In the genomic region with DNA sequence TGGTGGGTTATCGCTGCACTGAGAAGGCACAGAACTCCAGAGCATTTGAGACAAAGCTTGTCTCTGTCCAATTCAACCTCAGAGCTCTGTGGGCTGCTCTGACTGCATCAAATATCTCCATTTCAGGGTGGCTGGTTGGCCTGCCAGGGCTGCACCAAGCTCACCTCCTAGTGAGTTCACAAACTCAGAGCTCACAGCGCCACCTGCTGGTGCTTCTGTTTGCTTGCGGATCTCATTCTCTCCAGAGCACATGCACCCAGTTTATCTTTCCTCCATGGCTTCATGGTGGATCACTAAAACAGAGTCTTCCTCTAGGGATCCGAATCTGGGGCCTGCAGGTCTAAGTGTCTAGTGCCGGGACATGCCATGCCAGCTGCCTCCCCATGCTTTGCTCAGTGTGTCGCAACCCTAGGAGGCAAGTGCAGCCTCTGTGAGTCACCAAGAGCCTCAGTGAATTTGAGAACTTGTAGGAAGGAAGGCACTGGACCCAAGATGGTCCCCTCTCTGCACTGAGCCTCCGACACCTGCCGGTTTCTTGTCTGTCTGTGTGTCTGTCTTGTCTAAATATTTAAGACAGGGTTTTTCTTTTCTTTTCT, we compare ENCODE assay signal across 8 mouse cellular contexts. TPM values are rescaled to one million over a fixed set of nuclear protein-coding genes. Genes with fewer than 3 reads are reported as not detected.
DNase-seq lines count a peak whose midpoint lies in the region; ATAC-seq and TF ChIP-seq lines count a peak whose summit lies in the region.

No protein-coding gene starts in this region.

- H3K27ac ChIP-seq in liver, embryonic 12.5 days = no peak overlapping the region
- no peak overlapping the region for H3K27ac ChIP-seq in kidney, embryonic 14.5 days (ENCODE audit: low read depth, low read length)
- H3K27ac ChIP-seq in liver, embryonic 11.5 days (ENCODE audit: low read depth, low read length) = no peak overlapping the region
- H3K27ac ChIP-seq in stomach, postnatal 0 days (replicated peaks) = no peak overlapping the region

- no peaks in the 10 kb centered on the region for H3K4me1 ChIP-seq in liver, embryonic 12.5 days
- no peaks in the 10 kb centered on the region for H3K4me1 ChIP-seq in kidney, embryonic 14.5 days (ENCODE audit: control insufficient read depth, insufficient read depth, low read length)
- no peaks in the 10 kb centered on the region for H3K4me1 ChIP-seq in liver, embryonic 11.5 days (replicated peaks; ENCODE audit: control insufficient read depth, insufficient read depth, low read length)
- no peaks in the 10 kb centered on the region for H3K4me1 ChIP-seq in stomach, postnatal 0 days (replicated peaks; ENCODE audit: control insufficient read depth, insufficient read depth)

- H3K9ac ChIP-seq in liver, embryonic 12.5 days = no peak overlapping the region
- H3K9ac ChIP-seq in kidney, embryonic 14.5 days (ENCODE audit: low read depth, low read length) = no peak overlapping the region
- H3K9ac ChIP-seq in liver, embryonic 11.5 days (ENCODE audit: low read depth, low read length) = no peak overlapping the region
- no peak overlapping the region for H3K9ac ChIP-seq in stomach, postnatal 0 days (ENCODE audit: low read length)

- peaks cover 67% of the 10 kb centered on the region for H3K27me3 ChIP-seq in liver, embryonic 12.5 days (replicated peaks)
- H3K27me3 ChIP-seq in kidney, embryonic 14.5 days (ENCODE audit: control insufficient read depth, insufficient read depth, low read length) = peaks cover 30% of the 10 kb centered on the region
- peaks cover 21% of the 10 kb centered on the region for H3K27me3 ChIP-seq in liver, embryonic 11.5 days (replicated peaks; ENCODE audit: control insufficient read depth, insufficient read depth, low read length)
- no peaks in the 10 kb centered on the region for H3K27me3 ChIP-seq in stomach, postnatal 0 days (ENCODE audit: control insufficient read depth, insufficient read depth, low read length)

- no peak overlapping the region for H3K4me2 ChIP-seq in liver, embryonic 12.5 days
- H3K4me2 ChIP-seq in kidney, embryonic 14.5 days (replicated peaks; ENCODE audit: low read depth, low read length) = no peak overlapping the region
- H3K4me2 ChIP-seq in liver, embryonic 11.5 days = no peak overlapping the region
- H3K4me2 ChIP-seq in stomach, postnatal 0 days (replicated peaks; ENCODE audit: low read depth) = no peak overlapping the region

- no peak for ATAC-seq in liver, embryonic 12.5 days
- ATAC-seq in kidney, embryonic 14.5 days (ENCODE audit: low FRiP score, low TSS enrichment) = peak; percentile 69; the same call in 1 of the 2 replicates
- ATAC-seq in liver, embryonic 11.5 days (replicated peaks; ENCODE audit: low FRiP score) = no peak
- ATAC-seq in stomach, postnatal 0 days (ENCODE audit: low FRiP score, low TSS enrichment) = peak; percentile 70

- 22% methylated on average over 8 of the region's 8 CpGs for WGBS in liver, embryonic 12.5 days (ENCODE audit: insufficient replicate concordance)
- 33% methylated on average over 8 of the region's 8 CpGs for WGBS in kidney, embryonic 14.5 days
- 31% methylated on average over 8 of the region's 8 CpGs for WGBS in liver, embryonic 11.5 days
- 20% methylated on average over 8 of the region's 8 CpGs for WGBS in stomach, postnatal 0 days

- TF ChIP-seq CTCF in stomach, postnatal 0 days (IDR thresholded peaks at IDR 0.05; ENCODE audit: low read depth) = peak; percentile 89

- H3K4me3 ChIP-seq in liver, embryonic 12.5 days = no peak overlapping the region
- H3K4me3 ChIP-seq in kidney, embryonic 14.5 days (ENCODE audit: low read length) = no peak overlapping the region
- no peak overlapping the region for H3K4me3 ChIP-seq in liver, embryonic 11.5 days (ENCODE audit: low read depth, low read length)
- no peak overlapping the region for H3K4me3 ChIP-seq in stomach, postnatal 0 days (ENCODE audit: low read depth, low read length)

- no peaks in the 10 kb centered on the region for H3K9me3 ChIP-seq in liver, embryonic 12.5 days (replicated peaks)
- H3K9me3 ChIP-seq in kidney, embryonic 14.5 days (ENCODE audit: control insufficient read depth, low read length) = no peaks in the 10 kb centered on the region
- H3K9me3 ChIP-seq in liver, embryonic 11.5 days (ENCODE audit: control insufficient read depth, low read length) = no peaks in the 10 kb centered on the region
- no peaks in the 10 kb centered on the region for H3K9me3 ChIP-seq in stomach, postnatal 0 days (ENCODE audit: control insufficient read depth, low read length)

- H3K36me3 ChIP-seq in liver, embryonic 12.5 days = no peaks in the 10 kb centered on the region
- no peaks in the 10 kb centered on the region for H3K36me3 ChIP-seq in kidney, embryonic 14.5 days (ENCODE audit: control insufficient read depth, insufficient read depth, low read length)
- no peaks in the 10 kb centered on the region for H3K36me3 ChIP-seq in liver, embryonic 11.5 days (ENCODE audit: control insufficient read depth, insufficient read depth, low read length)
- no peaks in the 10 kb centered on the region for H3K36me3 ChIP-seq in stomach, postnatal 0 days (ENCODE audit: control insufficient read depth, insufficient read depth, low read length)

- TF ChIP-seq EP300 in stomach, postnatal 0 days (optimal IDR thresholded peaks at IDR 0.05) = no peak

- peak; percentile 76 for DNase-seq in liver
- peak; percentile 88 for DNase-seq in brain, adult 2 months (ENCODE audit: low read depth, low spot score)
- DNase-seq in frontal cortex, postnatal 14 days (ENCODE audit: low spot score in 2 of 2) = peak; percentile 15 to 58
- peak; percentile 60 for DNase-seq in liver, embryonic 11.5 days (ENCODE audit: low spot score)
- DNase-seq in neural tube, embryonic 10.5 days (ENCODE audit: extremely low spot score, low spot score) = peak; percentile 84
- peak; percentile 83 for DNase-seq in stomach, postnatal 0 days (ENCODE audit: low spot score)

RNA-seq across cellular contexts. Expression of a gene that starts 3.6 kb away (rescaled TPM):
- polyA plus RNA-seq in liver, embryonic 12.5 days (2016; fragmentation: Nextera tagmentation; extraction: Ambion mirVana) = not detected in 2 replicates
- not detected in 2 replicates for polyA plus RNA-seq in kidney, embryonic 14.5 days (2014; fragmentation: Nextera tagmentation; extraction: Ambion mirVana)
- not detected in 2 replicates for polyA plus RNA-seq in liver, embryonic 11.5 days (2014; fragmentation: Nextera tagmentation; extraction: Ambion mirVana)
- 0.04 TPM in 1 of 2 replicates, not detected in the other for polyA plus RNA-seq in stomach, postnatal 0 days (2015; fragmentation: Nextera tagmentation; extraction: Ambion mirVana)

RNA-seq across cellular contexts. Expression of a gene that starts 25.3 kb away (rescaled TPM):
- polyA plus RNA-seq in liver, embryonic 12.5 days (2016; fragmentation: Nextera tagmentation; extraction: Ambion mirVana) = not detected in 2 replicates
- polyA plus RNA-seq in kidney, embryonic 14.5 days (2014; fragmentation: Nextera tagmentation; extraction: Ambion mirVana) = not detected in 2 replicates
- 0.25 and 0.31 TPM in 2 replicates for polyA plus RNA-seq in liver, embryonic 11.5 days (2014; fragmentation: Nextera tagmentation; extraction: Ambion mirVana)
- polyA plus RNA-seq in stomach, postnatal 0 days (2015; fragmentation: Nextera tagmentation; extraction: Ambion mirVana) = 0.16 and 0.22 TPM in 2 replicates

Comparison
In these comparisons a context has a peak if more than half of its experiments do, and no peak if none do; other contexts are left out.
1. DNase-seq: peak in every context shown above with its lines; median percentile 88 in brain, adult 2 months; 84 in neural tube, embryonic 10.5 days; 83 in stomach, postnatal 0 days; 76 in liver; 60 in liver, embryonic 11.5 days; 36 in frontal cortex, postnatal 14 days.
2. ATAC-seq: peak in kidney, embryonic 14.5 days (single experiment) and stomach, postnatal 0 days (single experiment); none in liver, embryonic 12.5 days (single experiment) and liver, embryonic 11.5 days (single experiment).